Mouse (Mus musculus) stomach, embryonic 16.5 days (tissue): ENCODE results near the gene Add3. TPM values are rescaled to one million over a fixed set of nuclear protein-coding genes. Genes with fewer than 3 reads are reported as not detected.

ENCODE experiments used
- ATAC-seq: fragments of 200-750 bp; cut with Nextera tagmentation; 2 replicates; pipeline ENCODE4 v1.8.0; 2017; ENCODE audit warnings: moderate number of reproducible peaks, moderate TSS enrichment; ENCODE audit not compliant: insufficient read depth, low FRiP score
- H3K27ac ChIP-seq: fragments of 300-500 bp; sonication (generic); 2 replicates; pipeline ENCODE4 v1.5.1; 2014; ENCODE audit warnings: low read length
- H3K27me3 ChIP-seq: fragments of 300-500 bp; sonication (generic); 2 replicates; pipeline ENCODE4 v1.6.1; 2014; ENCODE audit warnings: low read length, control low read depth, mixed read lengths; ENCODE audit not compliant: control insufficient read depth, insufficient read depth
- H3K36me3 ChIP-seq: fragments of 300-500 bp; sonication (generic); 2 replicates; pipeline ENCODE4 v1.6.1; 2014; ENCODE audit warnings: low read length; ENCODE audit not compliant: control insufficient read depth, insufficient read depth
- H3K4me1 ChIP-seq: fragments of 300-500 bp; sonication (generic); 2 replicates; pipeline ENCODE4 v1.6.1; 2014; ENCODE audit warnings: low read length, control low read depth, mixed read lengths; ENCODE audit not compliant: control insufficient read depth, insufficient read depth
- H3K4me2 ChIP-seq: fragments of 300-500 bp; sonication (generic); 2 replicates; pipeline ENCODE4 v1.6.1; 2014; ENCODE audit warnings: low read depth, low read length, mixed read lengths
- H3K4me3 ChIP-seq: fragments of 300-500 bp; sonication (generic); replicated peaks from 2 replicates; pipeline ENCODE4 v1.5.1; 2014; ENCODE audit warnings: mild to moderate bottlenecking, low read length
- H3K9ac ChIP-seq: fragments of 300-500 bp; sonication (generic); 2 replicates; pipeline ENCODE4 v1.6.1; 2014; ENCODE audit warnings: low read length
- H3K9me3 ChIP-seq: fragments of 300-500 bp; sonication (generic); replicated peaks from 2 replicates; pipeline ENCODE4 v1.6.1; 2016; ENCODE audit warnings: low read length, control low read depth; ENCODE audit not compliant: control insufficient read depth
- WGBS: fragments of 180-500 bp; shearing (Covaris S2); extraction: QIAGEN DNeasy Blood & Tissue Kit; methylation state at CpG from one replicate; pipeline ENCODE4 v1.1.7; 2014; 5-methylcytosine and 5-hydroxymethylcytosine counted together
- polyA plus RNA-seq: library from polyadenylated mRNA; unstranded; fragments of >200 nt; fragmentation: Nextera tagmentation; extraction: Ambion mirVana; gene quantifications from 2 replicates; pipeline ENCODE4 v1.2.1, GENCODE M21; 2015

The Add3 gene
- polyA plus RNA-seq, 1 experiment from 2014 or later, result 82.6 TPM

GRCm38 (mm10) chr19:53127320-53128291, 12.6 kb upstream of the Add3 start:
- ATAC-seq, result no peak
- Histone ChIP-seq H3K36me3 (no peaks in the 10 kb centered on the region), H3K4me3 (no peak overlapping the region), H3K9ac (no peak overlapping the region), H3K27me3 (no peaks in the 10 kb centered on the region), H3K4me2 (no peak overlapping the region), H3K4me1 (peaks cover 10% of the 10 kb centered on the region), H3K27ac (0 out of 2 replicates have a peak overlapping the region, but pooled peaks have one; percentile 31), H3K9me3 (no peaks in the 10 kb centered on the region)
- WGBS, result 36% methylated on average over 18 of the region's 18 CpGs

GRCm38 (mm10) chr19:53128494-53129337, 11.5 kb upstream of the Add3 start:
- Histone ChIP-seq H3K27ac (0 out of 2 replicates have a peak overlapping the region, but pooled peaks have one; percentile 31), H3K4me2 (no peak overlapping the region; the same call in 1 of the 2 replicates), H3K9me3 (no peaks in the 10 kb centered on the region), H3K4me1 (peaks cover 10% of the 10 kb centered on the region), H3K36me3 (no peaks in the 10 kb centered on the region), H3K27me3 (no peaks in the 10 kb centered on the region), H3K9ac (peak overlapping the region; percentile 4; the same call in 1 of the 2 replicates), H3K4me3 (no peak overlapping the region)
- WGBS, result 29% methylated on average over 13 of the region's 13 CpGs
- peak; percentile 42; the same call in 1 of the 2 replicates for ATAC-seq

- Histone ChIP-seq H3K9me3 (no peaks in the 10 kb centered on the region), H3K4me3 (no peak overlapping the region), H3K27ac (0 out of 2 replicates have a peak overlapping the region, but pooled peaks have one; percentile 28), H3K9ac (no peak overlapping the region), H3K4me1 (peaks cover 10% of the 10 kb centered on the region), H3K4me2 (no peak overlapping the region), H3K36me3 (no peaks in the 10 kb centered on the region), H3K27me3 (no peaks in the 10 kb centered on the region)
- ATAC-seq, result no peak; the same call in 1 of the 2 replicates
- 71% methylated on average over 16 of the region's 16 CpGs for WGBS
Measured at GRCm38 (mm10) chr19:53130399-53131175, 9.7 kb upstream of the Add3 start.

- no peak overlapping the region for H3K4me3 ChIP-seq
- H3K9me3 ChIP-seq, result no peaks in the 10 kb centered on the region
- H3K36me3 ChIP-seq, result no peaks in the 10 kb centered on the region
- peaks cover 14% of the 10 kb centered on the region for H3K4me1 ChIP-seq
- H3K9ac ChIP-seq, result no peak overlapping the region
- H3K27ac ChIP-seq, result no peak overlapping the region
- H3K4me2 ChIP-seq, result no peak overlapping the region
- no peaks in the 10 kb centered on the region for H3K27me3 ChIP-seq
- WGBS, result 75% methylated on average over 10 of the region's 10 CpGs
- no peak for ATAC-seq
Measured at GRCm38 (mm10) chr19:53132471-53132870, 7.8 kb upstream of the Add3 start.

- no peak overlapping the region for H3K9ac ChIP-seq
- no peaks in the 10 kb centered on the region for H3K9me3 ChIP-seq
- H3K4me3 ChIP-seq, result no peak overlapping the region
- H3K27ac ChIP-seq, result no peak overlapping the region
- H3K36me3 ChIP-seq, result no peaks in the 10 kb centered on the region
- 68% methylated on average over 13 of the region's 13 CpGs for WGBS
- H3K4me2 ChIP-seq, result no peak overlapping the region
- H3K27me3 ChIP-seq, result no peaks in the 10 kb centered on the region
- H3K4me1 ChIP-seq, result peaks cover 9% of the 10 kb centered on the region; the same call in 1 of the 2 replicates
- ATAC-seq, result no peak
Measured at GRCm38 (mm10) chr19:53136336-53137090, 3.7 kb upstream of the Add3 start.

- Histone ChIP-seq H3K9me3 (no peaks in the 10 kb centered on the region), H3K9ac (no peak overlapping the region), H3K36me3 (no peaks in the 10 kb centered on the region), H3K27ac (no peak overlapping the region), H3K27me3 (no peaks in the 10 kb centered on the region), H3K4me3 (no peak overlapping the region), H3K4me2 (no peak overlapping the region), H3K4me1 (peaks cover 13% of the 10 kb centered on the region; the same call in 1 of the 2 replicates)
- ATAC-seq, result no peak
- 64% methylated on average over 4 of the region's 4 CpGs for WGBS
Measured at GRCm38 (mm10) chr19:53137116-53137670, 3.0 kb upstream of the Add3 start.

GRCm38 (mm10) chr19:53140804-53141250, 584 bp downstream of the Add3 start:
- Histone ChIP-seq H3K4me3 (peak overlapping the region; percentile 98), H3K9me3 (no peaks in the 10 kb centered on the region), H3K4me2 (peak overlapping the region; percentile 88), H3K27ac (peak overlapping the region; percentile 96), H3K9ac (peak overlapping the region; percentile 86), H3K4me1 (peaks cover 22% of the 10 kb centered on the region), H3K27me3 (no peaks in the 10 kb centered on the region), H3K36me3 (no peaks in the 10 kb centered on the region)
- WGBS, result 9% methylated on average over 6 of the region's 6 CpGs
- ATAC-seq, result no peak
